Mouse (Mus musculus): ENCODE measurements at regions not wholly inside any gene's neighbourhood (a gene's known extent, or its start where the extent isn't known, plus 50 kb on each side); places are given as distances from the start of the nearest gene placed in this dataset.
A peak's percentile ranks its signal among the peaks of the same experiment; 100 is the strongest.

GRCm38 (mm10) chr16:77459651-77460050, 142.2 kb downstream of the Gm11146 start:
- WGBS (ENCODE audit: insufficient replicate concordance): 64% methylated on average over 2 of the region's 2 CpGs
- no peak for ATAC-seq (ENCODE audit: low read depth)
- Histone ChIP-seq H3K27ac (no peak overlapping the region), H3K4me1 (replicated peaks) (no peaks in the 10 kb centered on the region), H3K27me3 (no peaks in the 10 kb centered on the region), H3K36me3 (no peaks in the 10 kb centered on the region), H3K4me2 (no peak overlapping the region), H3K9me3 (replicated peaks) (no peaks in the 10 kb centered on the region), H3K9ac (no peak overlapping the region), H3K4me3 (replicated peaks) (no peak overlapping the region)
- no peak for DNase-seq

DNA sequence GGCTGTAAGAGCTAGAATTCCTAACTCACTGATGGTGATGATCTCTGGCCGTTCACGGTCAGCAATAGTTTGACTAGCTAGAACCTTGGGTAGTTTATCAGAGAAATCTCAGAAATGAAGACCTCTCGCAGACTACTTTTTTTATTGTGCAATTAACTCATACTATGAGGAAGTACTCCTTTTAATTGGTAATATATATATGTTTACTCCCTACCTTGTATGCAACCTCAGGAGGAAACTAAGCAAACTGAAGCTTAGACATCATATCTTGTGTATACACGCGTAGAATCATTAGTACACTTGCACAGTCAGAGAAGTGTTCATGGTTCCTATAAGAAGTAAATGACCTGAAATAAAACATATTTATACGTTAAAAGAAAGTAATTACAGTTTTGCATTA, 157.2 kb downstream of the Gm11146 start:
- no peaks in the 10 kb centered on the region for H3K9me3 ChIP-seq (replicated peaks)
- H3K27ac ChIP-seq: no peak overlapping the region
- no peaks in the 10 kb centered on the region for H3K36me3 ChIP-seq
- no peaks in the 10 kb centered on the region for H3K4me1 ChIP-seq (replicated peaks)
- H3K4me3 ChIP-seq (replicated peaks): no peak overlapping the region
- H3K9ac ChIP-seq: no peak overlapping the region
- ATAC-seq (ENCODE audit: low read depth) (no peak), DNase-seq (no peak)
- H3K4me2 ChIP-seq: no peak overlapping the region
- H3K27me3 ChIP-seq: no peaks in the 10 kb centered on the region
- WGBS (ENCODE audit: insufficient replicate concordance): 71% methylated on average over 6 of the region's 6 CpGs

- no peak overlapping the region for H3K4me3 ChIP-seq (replicated peaks)
- no peak overlapping the region for H3K9ac ChIP-seq
- ATAC-seq (ENCODE audit: low read depth): 0 out of 2 replicates have a peak, but pooled peaks have one; percentile 15
- WGBS (ENCODE audit: insufficient replicate concordance): 21% methylated on average over 4 of the region's 4 CpGs
- no peaks in the 10 kb centered on the region for H3K9me3 ChIP-seq (replicated peaks)
- H3K4me1 ChIP-seq (replicated peaks): no peaks in the 10 kb centered on the region
- no peak overlapping the region for H3K27ac ChIP-seq
- DNase-seq: no peak
- H3K36me3 ChIP-seq: no peaks in the 10 kb centered on the region
- no peak overlapping the region for H3K4me2 ChIP-seq
- H3K27me3 ChIP-seq: no peaks in the 10 kb centered on the region
These were observed 157.9 kb downstream of the Gm11146 start for GRCm38 (mm10) chr16:77444006-77444405.

DNA sequence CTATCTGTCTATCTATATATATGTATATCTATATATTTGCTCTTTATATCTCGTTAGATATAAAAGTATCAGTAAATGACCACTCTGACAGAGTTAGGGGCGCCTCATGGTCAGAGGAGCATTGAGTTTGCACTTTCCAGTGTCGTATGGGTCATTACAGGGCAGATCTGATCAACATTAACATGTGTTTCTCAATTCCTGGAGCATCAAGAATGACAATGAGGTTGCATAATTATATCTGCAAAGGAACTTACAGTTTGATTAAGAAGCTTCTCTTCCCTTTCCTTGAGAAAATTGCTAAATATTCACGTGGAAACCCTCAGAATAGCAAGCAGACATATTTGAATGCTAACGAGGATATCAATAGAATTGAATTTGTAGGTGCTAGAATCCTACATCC, 158.6 kb downstream of the Gm11146 start:
- Histone ChIP-seq H3K4me1 (replicated peaks) (no peaks in the 10 kb centered on the region), H3K4me3 (replicated peaks) (no peak overlapping the region), H3K27ac (no peak overlapping the region), H3K27me3 (no peaks in the 10 kb centered on the region), H3K4me2 (no peak overlapping the region), H3K9me3 (replicated peaks) (no peaks in the 10 kb centered on the region), H3K9ac (no peak overlapping the region), H3K36me3 (no peaks in the 10 kb centered on the region)
- ATAC-seq (ENCODE audit: low read depth): no peak
- 57% methylated on average over 5 of the region's 5 CpGs for WGBS (ENCODE audit: insufficient replicate concordance)
- no peak for DNase-seq

GRCm38 (mm10) chr16:77442866-77443265, 159.0 kb downstream of the Gm11146 start:
- Histone ChIP-seq H3K9ac (no peak overlapping the region), H3K4me3 (replicated peaks) (no peak overlapping the region), H3K36me3 (no peaks in the 10 kb centered on the region), H3K9me3 (replicated peaks) (no peaks in the 10 kb centered on the region), H3K4me2 (no peak overlapping the region), H3K27me3 (no peaks in the 10 kb centered on the region), H3K4me1 (replicated peaks) (no peaks in the 10 kb centered on the region), H3K27ac (no peak overlapping the region)
- DNase-seq: no peak
- 65% methylated on average over 6 of the region's 6 CpGs for WGBS (ENCODE audit: insufficient replicate concordance)
- ATAC-seq (ENCODE audit: low read depth): no peak

GRCm38 (mm10) chr16:77431345-77431744, 170.5 kb downstream of the Gm11146 start:
- Histone ChIP-seq H3K36me3 (no peaks in the 10 kb centered on the region), H3K4me1 (replicated peaks) (no peaks in the 10 kb centered on the region), H3K9me3 (replicated peaks) (no peaks in the 10 kb centered on the region), H3K27ac (no peak overlapping the region), H3K27me3 (no peaks in the 10 kb centered on the region), H3K4me3 (replicated peaks) (no peak overlapping the region), H3K9ac (no peak overlapping the region), H3K4me2 (no peak overlapping the region)
- 57% methylated on average over 4 of the region's 4 CpGs for WGBS (ENCODE audit: insufficient replicate concordance)
- ATAC-seq (ENCODE audit: low read depth) (no peak), DNase-seq (no peak)

DNA sequence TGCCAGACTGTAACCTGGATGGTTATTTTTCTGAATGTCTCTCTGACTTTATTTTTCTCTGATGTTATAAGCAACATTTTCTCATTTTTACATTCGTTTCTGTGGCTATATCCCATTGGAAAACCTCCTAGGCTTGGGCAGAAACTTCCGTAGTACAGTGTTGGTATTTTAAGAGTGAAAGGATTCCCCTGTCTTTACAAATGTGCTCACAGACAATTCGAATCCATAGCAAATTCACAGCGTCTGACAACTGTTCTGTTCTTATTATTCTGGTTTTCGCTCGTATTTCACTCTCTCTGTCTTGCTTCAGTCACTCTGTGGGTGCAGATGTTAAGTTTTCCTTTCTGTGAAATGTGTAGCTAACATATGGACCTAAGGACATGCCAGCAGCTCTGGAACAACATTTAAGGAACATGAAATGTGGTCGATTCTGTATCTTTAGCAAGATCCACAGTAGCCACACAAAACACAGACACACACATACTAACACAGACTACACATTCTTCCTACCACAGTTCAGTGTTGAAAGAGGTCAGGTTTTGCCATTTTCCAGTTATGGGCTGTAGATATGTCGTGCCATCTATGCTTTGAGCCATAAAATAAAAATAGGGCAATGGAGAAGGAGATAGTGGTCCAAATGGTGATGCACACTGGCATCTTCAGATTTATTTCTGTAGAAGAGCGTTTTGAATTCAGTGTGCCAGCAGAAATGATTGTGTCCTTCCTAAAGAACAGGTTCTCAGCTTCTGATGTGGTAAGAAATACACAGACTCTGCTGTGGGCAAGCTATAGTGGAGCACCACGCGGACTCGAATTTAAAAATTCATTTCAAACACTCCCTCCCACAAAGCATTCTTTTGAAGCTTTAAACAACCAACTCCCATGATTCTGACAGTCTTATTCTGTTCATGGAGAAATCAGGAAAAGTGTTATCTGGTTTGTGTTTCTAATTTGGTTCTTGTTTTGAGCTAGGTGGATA, 179.2 kb downstream of the Gm11146 start:
- no peaks in the 10 kb centered on the region for H3K4me1 ChIP-seq (replicated peaks)
- no peak overlapping the region for H3K9ac ChIP-seq
- WGBS (ENCODE audit: insufficient replicate concordance): 63% methylated on average over 12 of the region's 12 CpGs
- no peak overlapping the region for H3K27ac ChIP-seq
- H3K36me3 ChIP-seq: no peaks in the 10 kb centered on the region
- no peaks in the 10 kb centered on the region for H3K27me3 ChIP-seq
- no peak overlapping the region for H3K4me3 ChIP-seq (replicated peaks)
- H3K4me2 ChIP-seq: no peak overlapping the region
- no peak for DNase-seq
- no peaks in the 10 kb centered on the region for H3K9me3 ChIP-seq (replicated peaks)
- no peak for ATAC-seq (ENCODE audit: low read depth)

- DNase-seq (no peak), ATAC-seq (ENCODE audit: low read depth) (no peak)
- Histone ChIP-seq H3K27ac (no peak overlapping the region), H3K4me1 (replicated peaks) (no peaks in the 10 kb centered on the region), H3K4me3 (replicated peaks) (no peak overlapping the region), H3K36me3 (no peaks in the 10 kb centered on the region), H3K9me3 (replicated peaks) (no peaks in the 10 kb centered on the region), H3K4me2 (0 out of 2 replicates have a peak overlapping the region, but pooled peaks have one; percentile 13), H3K27me3 (no peaks in the 10 kb centered on the region), H3K9ac (no peak overlapping the region)
- WGBS (ENCODE audit: insufficient replicate concordance): 56% methylated on average over 10 of the region's 10 CpGs
These were observed 180.3 kb downstream of the Gm11146 start for GRCm38 (mm10) chr16:77421591-77422024.

- Histone ChIP-seq H3K4me3 (replicated peaks) (no peak overlapping the region), H3K9me3 (replicated peaks) (no peaks in the 10 kb centered on the region), H3K27me3 (no peaks in the 10 kb centered on the region), H3K4me2 (no peak overlapping the region), H3K9ac (no peak overlapping the region), H3K4me1 (replicated peaks) (no peaks in the 10 kb centered on the region), H3K36me3 (no peaks in the 10 kb centered on the region), H3K27ac (no peak overlapping the region)
- 57% methylated on average over 6 of the region's 6 CpGs for WGBS (ENCODE audit: insufficient replicate concordance)
- ATAC-seq (ENCODE audit: low read depth) (no peak), DNase-seq (no peak)
These were observed 180.9 kb downstream of the Gm11146 start for GRCm38 (mm10) chr16:77421001-77421400.

DNA sequence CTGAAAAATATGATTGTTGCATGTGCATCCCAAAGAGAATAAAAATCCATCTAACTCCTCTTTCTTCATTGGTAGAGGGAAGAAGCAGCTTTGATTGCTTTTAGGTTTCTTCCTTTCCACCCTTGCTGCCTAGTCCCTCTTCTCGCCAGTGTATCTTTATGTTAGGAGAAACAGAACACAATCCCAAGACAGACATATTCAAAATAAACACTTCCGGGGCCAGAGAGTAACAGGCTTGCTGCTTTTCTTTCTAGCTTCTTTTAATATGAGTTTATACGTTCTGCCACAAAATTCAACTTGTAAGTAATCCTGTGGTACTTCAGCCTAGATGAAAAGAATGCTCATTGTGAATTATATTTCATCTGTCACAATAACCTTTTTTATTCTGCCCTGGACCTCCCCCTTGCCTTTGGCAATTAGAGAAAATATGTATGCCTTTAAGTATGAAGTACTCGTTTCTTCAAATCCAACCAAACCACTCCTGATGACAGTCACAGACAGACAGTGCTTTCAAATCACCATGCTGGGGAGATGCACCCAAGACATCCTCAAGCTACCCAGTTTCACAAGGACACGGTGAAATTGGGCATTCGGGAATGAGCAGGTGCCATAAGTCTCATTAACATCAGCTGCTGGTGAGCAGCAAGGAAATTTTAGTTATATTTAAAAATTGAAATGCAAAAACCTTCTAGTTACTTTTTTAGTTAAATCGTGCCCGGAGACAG, 181.6 kb downstream of the Gm11146 start:
- Histone ChIP-seq H3K4me3 (replicated peaks) (no peak overlapping the region), H3K9me3 (replicated peaks) (no peaks in the 10 kb centered on the region), H3K4me1 (replicated peaks) (no peaks in the 10 kb centered on the region), H3K27ac (no peak overlapping the region), H3K27me3 (no peaks in the 10 kb centered on the region), H3K36me3 (no peaks in the 10 kb centered on the region), H3K9ac (no peak overlapping the region), H3K4me2 (no peak overlapping the region)
- DNase-seq (no peak), ATAC-seq (ENCODE audit: low read depth) (no peak)
- 62% methylated on average over 8 of the region's 8 CpGs for WGBS (ENCODE audit: insufficient replicate concordance)

- DNase-seq (no peak), ATAC-seq (ENCODE audit: low read depth) (no peak)
- no peaks in the 10 kb centered on the region for H3K4me1 ChIP-seq (replicated peaks)
- no peaks in the 10 kb centered on the region for H3K9me3 ChIP-seq (replicated peaks)
- H3K27ac ChIP-seq: no peak overlapping the region
- H3K4me2 ChIP-seq: no peak overlapping the region
- H3K4me3 ChIP-seq (replicated peaks): no peak overlapping the region
- no peaks in the 10 kb centered on the region for H3K36me3 ChIP-seq
- WGBS (ENCODE audit: insufficient replicate concordance): 60% methylated on average over 4 of the region's 4 CpGs
- no peaks in the 10 kb centered on the region for H3K27me3 ChIP-seq
- no peak overlapping the region for H3K9ac ChIP-seq
These were observed 182.7 kb downstream of the Gm11146 start for GRCm38 (mm10) chr16:77419116-77419735.

Data from liver, embryonic 13.5 days (tissue).